Mouse (Mus musculus) thymus, adult 2 months (tissue): ENCODE results near the gene Rhag. TPM values are rescaled to one million over a fixed set of nuclear protein-coding genes. Genes with fewer than 3 reads are reported as not detected.

Experiments
- DNase-seq: peaks from one replicate; pipeline ENCODE4 v3.0.0; 2021
- H3K27ac ChIP-seq: fragments of 200-500 bp; 2 replicates; pipeline ENCODE4 v1.5.1; 2012; ENCODE audit warnings: low read length, control low read depth; ENCODE audit not compliant: control insufficient read depth, insufficient read depth
- H3K27me3 ChIP-seq: fragments of 200-500 bp; 2 replicates; pipeline ENCODE4 v1.6.1; 2012; ENCODE audit warnings: mild to moderate bottlenecking, low read length, moderate library complexity, mixed read lengths; ENCODE audit not compliant: control insufficient read depth, insufficient read depth
- H3K36me3 ChIP-seq: fragments of 200-500 bp; 2 replicates; pipeline ENCODE4 v1.6.1; 2012; ENCODE audit warnings: mild to moderate bottlenecking, low read length, moderate library complexity; ENCODE audit not compliant: control insufficient read depth, insufficient read depth
- H3K4me1 ChIP-seq: fragments of 200-500 bp; replicated peaks from 2 replicates; pipeline ENCODE4 v1.6.1; 2012; ENCODE audit warnings: low read length; ENCODE audit not compliant: control insufficient read depth, insufficient read depth
- H3K4me3 ChIP-seq: fragments of 200-500 bp; 2 replicates; pipeline ENCODE4 v1.5.1; 2012; ENCODE audit warnings: mild to moderate bottlenecking, low read length, control low read depth, moderate library complexity; ENCODE audit not compliant: control insufficient read depth, insufficient read depth
- CTCF ChIP-seq: fragments of 200-500 bp; IDR thresholded peaks from 2 replicates; pipeline ENCODE4 v1.5.1; 2012; ENCODE audit warnings: mild to moderate bottlenecking, control low read depth, low read length, moderate library complexity, borderline replicate concordance; ENCODE audit not compliant: control insufficient read depth, poor library complexity, insufficient read depth; ENCODE audit errors: extremely low read depth
- POLR2A ChIP-seq: fragments of 200-500 bp; IDR thresholded peaks from 2 replicates; pipeline ENCODE4 v1.6.1; 2012; ENCODE audit warnings: mild to moderate bottlenecking, low read length, control low read depth, moderate library complexity; ENCODE audit not compliant: control insufficient read depth, poor library complexity, insufficient read depth; ENCODE audit errors: extremely low read depth
- WGBS: fragments of 180-500 bp; shearing (Covaris S2); methylation state at CpG from one replicate; pipeline ENCODE4 v1.1.7; 2018; 5-methylcytosine and 5-hydroxymethylcytosine counted together
- polyA plus RNA-seq: library from polyadenylated mRNA; depleted of rRNA; stranded (reverse); fragments of >200 nt; gene quantifications from 2 replicates; pipeline ENCODE4 v1.2.3, GENCODE M21; 2012

Rhag gene
- polyA plus RNA-seq, 1 experiment = not detected

DNA sequence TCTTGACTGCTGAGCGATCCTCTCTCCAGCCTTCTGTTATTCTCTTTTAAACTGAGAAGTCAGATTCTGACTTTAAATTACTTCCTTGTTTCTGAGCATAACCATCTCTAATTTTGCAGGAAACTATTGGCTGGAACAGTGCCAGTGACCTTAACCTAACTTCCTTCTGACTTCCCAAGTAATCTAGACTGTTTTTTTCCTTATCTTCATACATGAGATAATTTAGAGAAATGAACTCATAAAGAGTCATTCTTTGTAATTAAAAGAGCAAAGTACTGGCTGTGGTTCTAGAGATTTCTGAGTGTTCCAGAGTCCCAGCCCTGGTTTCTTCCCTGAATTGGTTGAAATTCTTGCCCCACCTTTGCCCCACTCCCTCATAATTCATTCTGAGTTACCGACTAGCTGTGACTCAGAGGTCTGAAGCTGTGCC, 62.7 kb downstream of the Rhag start:
- no peak overlapping the region for H3K27ac ChIP-seq
- H3K27me3 ChIP-seq = no peaks in the 10 kb centered on the region
- WGBS = 21% methylated on average over 2 of the region's 2 CpGs
- H3K4me1 ChIP-seq = no peaks in the 10 kb centered on the region
- no peaks in the 10 kb centered on the region for H3K36me3 ChIP-seq
- TF ChIP-seq CTCF (no peak), POLR2A (no peak)
- no peak overlapping the region for H3K4me3 ChIP-seq
- DNase-seq = no peak

DNA sequence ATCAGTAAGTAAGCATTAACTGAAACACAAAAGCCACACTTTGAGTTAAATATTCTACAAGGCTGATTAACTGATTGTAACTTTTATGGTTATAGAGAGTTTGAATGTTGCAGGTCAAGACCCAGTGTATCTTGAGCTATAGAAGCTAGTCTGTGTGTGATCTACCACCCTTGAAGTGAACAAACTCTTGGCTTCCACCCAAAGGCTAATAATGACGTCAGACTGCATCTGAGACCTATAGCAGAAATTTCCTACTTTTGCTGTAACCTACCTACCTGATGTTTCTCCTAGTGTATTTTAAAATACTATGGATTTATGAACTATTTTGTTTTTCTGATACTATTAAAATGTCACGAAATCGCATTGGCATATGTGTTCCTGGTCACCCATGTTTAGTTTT, 63.8 kb downstream of the Rhag start:
- Histone ChIP-seq H3K27me3 (no peaks in the 10 kb centered on the region), H3K4me3 (no peak overlapping the region), H3K36me3 (no peaks in the 10 kb centered on the region), H3K4me1 (no peaks in the 10 kb centered on the region), H3K27ac (no peak overlapping the region)
- DNase-seq = no peak
- WGBS = 93% methylated on average over 3 of the region's 3 CpGs
- TF ChIP-seq CTCF (no peak), POLR2A (no peak)

DNA sequence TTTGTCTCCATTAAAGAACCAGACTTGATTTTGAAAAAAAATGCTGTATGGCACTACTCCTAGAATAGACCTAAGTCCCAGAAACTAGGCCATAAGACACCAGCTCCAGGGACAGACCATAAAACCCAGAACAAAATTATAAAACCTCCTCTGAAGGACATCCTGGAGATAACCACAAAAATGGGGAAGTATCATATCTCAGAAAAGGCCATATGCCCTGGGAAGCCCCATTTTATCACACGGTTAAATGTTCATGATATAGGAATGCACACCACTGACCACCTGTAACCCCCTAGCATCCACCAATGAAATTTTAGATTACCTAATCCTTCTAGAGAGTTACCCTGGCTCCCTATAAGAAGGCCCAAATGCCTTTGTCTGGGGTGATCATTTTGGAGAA, 64.6 kb downstream of the Rhag start:
- DNase-seq = no peak
- Histone ChIP-seq H3K4me3 (no peak overlapping the region), H3K27me3 (no peaks in the 10 kb centered on the region; the same call in 1 of the 2 replicates), H3K4me1 (no peaks in the 10 kb centered on the region; the same call in 1 of the 2 replicates), H3K27ac (no peak overlapping the region), H3K36me3 (no peaks in the 10 kb centered on the region)
- TF ChIP-seq CTCF (no peak), POLR2A (no peak)
- whole genome bisulfite sequencing = 27% methylated on average over 1 of the region's 1 CpGs

DNA sequence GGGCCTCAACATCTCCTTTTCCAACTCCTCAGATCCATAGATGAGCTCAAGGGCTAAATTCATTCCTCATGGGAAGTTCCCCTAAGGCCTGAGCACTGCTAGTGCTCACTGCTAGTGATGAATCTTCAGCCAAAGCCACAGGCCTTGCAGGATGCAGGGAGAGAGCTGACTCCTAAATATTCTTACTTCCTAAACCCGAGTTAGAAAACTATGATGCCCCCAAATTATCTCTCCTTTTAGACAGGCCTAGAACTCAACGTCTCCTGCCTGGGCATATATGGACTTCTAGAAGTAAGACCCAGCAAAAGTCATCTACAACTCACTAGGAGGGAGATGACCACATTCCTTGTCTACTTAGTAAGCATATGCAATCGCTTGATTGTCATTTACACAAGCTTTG, 66.8 kb downstream of the Rhag start:
- DNase-seq = no peak
- Histone ChIP-seq H3K27me3 (no peaks in the 10 kb centered on the region; the same call in 1 of the 2 replicates), H3K4me3 (no peak overlapping the region), H3K36me3 (no peaks in the 10 kb centered on the region), H3K4me1 (no peaks in the 10 kb centered on the region; the same call in 1 of the 2 replicates), H3K27ac (no peak overlapping the region)
- WGBS = 69% methylated on average over 3 of the region's 3 CpGs
- TF ChIP-seq POLR2A = no peak
- no peak for TF ChIP-seq CTCF

GRCm38 (mm10) chr17:40879528-40879923, 68.6 kb downstream of the Rhag start:
- no peak for DNase-seq
- no peak overlapping the region for H3K27ac ChIP-seq
- WGBS = 12% methylated on average over 6 of the region's 6 CpGs
- no peak for TF ChIP-seq POLR2A
- TF ChIP-seq CTCF = no peak
- peak overlapping the region; percentile 36; the same call in 1 of the 2 replicates for H3K4me3 ChIP-seq
- no peaks in the 10 kb centered on the region; the same call in 1 of the 2 replicates for H3K4me1 ChIP-seq
- H3K36me3 ChIP-seq = no peaks in the 10 kb centered on the region
- no peaks in the 10 kb centered on the region; the same call in 1 of the 2 replicates for H3K27me3 ChIP-seq

DNA sequence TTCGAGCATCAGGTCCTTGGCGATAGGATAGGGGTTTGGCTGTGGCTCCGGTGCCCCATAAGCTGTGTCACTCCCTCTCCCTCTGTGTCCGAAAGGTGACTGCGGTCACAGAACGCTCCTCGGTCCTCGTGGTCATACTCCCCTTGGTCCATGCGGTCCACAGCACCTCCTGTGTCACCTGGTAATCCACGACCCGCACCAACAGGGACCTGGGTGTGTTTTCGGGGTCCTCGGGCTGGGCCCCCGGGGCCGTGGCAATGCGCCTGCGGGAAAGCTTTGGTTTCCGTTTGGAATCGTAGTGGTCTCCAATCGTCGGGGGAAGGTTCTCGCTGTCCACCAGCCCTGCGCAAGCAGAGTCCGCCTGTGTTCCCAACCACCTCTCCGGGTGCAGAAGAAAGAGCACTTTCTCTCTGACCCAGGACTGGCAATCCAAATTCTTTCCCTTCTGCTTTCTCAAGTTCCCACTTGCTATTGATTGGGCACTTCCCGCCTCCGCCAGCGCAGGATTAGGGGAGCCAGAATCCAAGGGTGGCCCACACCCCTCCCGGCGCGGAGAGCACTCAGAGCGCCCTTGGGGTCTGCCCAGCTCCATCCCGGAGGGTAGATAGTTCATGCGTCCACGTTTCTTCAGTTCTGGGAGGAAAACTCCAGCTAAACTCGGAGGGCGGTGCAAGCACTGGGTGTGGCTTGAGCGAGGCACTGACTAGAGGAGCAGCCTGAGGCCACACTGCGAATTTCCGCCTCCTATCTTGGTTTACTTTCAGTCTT, 69.2 kb downstream of the Rhag start, which contains the start of gene 9130008F23Rik:
TSS of gene 9130008F23Rik (minus strand) at position 636 of the 768 bp plus-strand sequence.
- Histone ChIP-seq H3K27me3 (no peaks in the 10 kb centered on the region; the same call in 1 of the 2 replicates), H3K27ac (no peak within 1 kb of the TSS), H3K4me1 (no peaks in the 10 kb centered on the region; the same call in 1 of the 2 replicates), H3K4me3 (peak within 1 kb of the TSS; percentile 36), H3K36me3 (no peaks in the 10 kb centered on the region)
- TF ChIP-seq CTCF (no peak), POLR2A (no peak)
- WGBS = under 1% methylated on average over 40 of the region's 40 CpGs
- DNase-seq = no peak
